Mouse (Mus musculus): Measurements from ENCODE around the gene Anapc10.
"Not testable (repeated sequence)": the region's sequence is repeated elsewhere in the genome, so short reads cannot be mapped to it uniquely, and the experiment has no call there.

The Anapc10 gene

GRCm38 (mm10) chr8:79711064-79711961, at the start of gene Anapc10, which contains the start of gene Abce1:
Gene Anapc10, plus strand, starts transcription at chr8:79711820.
Gene Abce1, minus strand, starts transcription at chr8:79711740.
- DNase-seq (ENCODE audit: low read depth, low spot score), result peak; percentile 100

DNA sequence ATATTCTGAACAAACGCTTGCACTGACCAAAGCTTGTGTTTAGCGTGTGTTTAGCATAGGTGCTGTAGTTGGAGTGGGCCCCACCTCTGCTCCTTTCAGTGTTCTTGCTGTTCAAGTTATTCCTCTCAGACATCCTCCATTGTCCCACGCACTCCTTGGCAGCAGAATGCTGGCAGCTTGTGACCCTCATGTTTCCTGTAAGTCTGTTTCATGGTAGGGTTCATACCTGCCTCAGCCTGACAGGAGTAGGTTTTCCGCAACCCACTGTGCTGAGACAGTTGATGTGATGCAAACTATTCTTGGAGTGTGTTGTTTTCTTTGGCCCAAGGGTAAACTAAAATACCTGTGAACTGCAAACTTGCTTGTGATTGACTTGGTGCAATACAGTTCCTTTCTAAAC, 35.2 kb upstream of the Anapc10 start:
- no peak for DNase-seq (ENCODE audit: low read depth, low spot score)

GRCm38 (mm10) chr8:79679005-79679404, 32.6 kb upstream of the Anapc10 start:
- DNase-seq (ENCODE audit: low read depth, low spot score), result no peak

GRCm38 (mm10) chr8:79680083-79680482, 31.5 kb upstream of the Anapc10 start:
- not testable (repeated sequence) for DNase-seq (ENCODE audit: low read depth, low spot score)

DNA sequence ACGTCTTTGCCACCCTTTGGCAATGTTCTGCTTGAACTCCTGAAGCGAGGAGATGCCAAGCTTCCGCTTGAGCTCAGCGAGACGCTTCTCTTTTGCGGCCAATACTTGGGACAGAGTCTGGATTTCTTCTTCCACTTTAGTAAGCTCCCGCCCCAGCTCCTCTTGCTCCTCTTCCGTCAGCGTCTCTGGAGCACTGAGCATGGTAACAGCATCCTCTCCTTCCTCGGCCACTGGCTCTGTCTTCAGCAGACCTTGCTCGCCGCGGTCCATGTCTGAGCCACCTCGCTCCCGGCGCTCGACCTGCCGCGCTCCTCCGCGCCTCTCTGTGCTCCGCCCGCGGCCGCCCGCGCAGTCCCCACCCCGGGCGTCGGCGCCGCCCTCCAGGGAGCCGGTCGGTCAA, 31.1 kb upstream of the Anapc10 start:
- peak; percentile 21 for DNase-seq (ENCODE audit: low read depth, low spot score)

DNA sequence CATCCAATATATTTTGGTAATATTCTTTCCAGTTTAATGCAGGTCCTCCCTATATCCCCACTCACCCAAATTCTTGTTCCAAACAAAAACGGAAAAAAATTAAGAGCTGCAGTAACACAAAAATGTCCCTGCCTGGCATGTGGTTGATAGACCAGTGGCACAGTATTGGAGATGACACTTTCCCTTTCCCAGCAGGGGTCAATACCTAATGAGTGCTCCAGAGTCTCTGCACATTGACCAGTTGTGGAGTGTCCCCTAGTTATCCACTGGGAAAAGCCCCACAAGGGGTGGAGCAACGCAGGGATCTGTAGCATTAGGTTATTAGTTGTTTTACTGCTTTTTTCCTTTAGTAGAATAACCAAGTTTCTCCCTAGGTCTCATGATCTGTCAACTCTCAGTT, 30.7 kb upstream of the Anapc10 start:
- no peak for DNase-seq (ENCODE audit: low read depth, low spot score)

GRCm38 (mm10) chr8:79685927-79686326, 25.7 kb upstream of the Anapc10 start:
- not testable (repeated sequence) for DNase-seq (ENCODE audit: low read depth, low spot score)

- DNase-seq (ENCODE audit: low read depth, low spot score), result no peak
These were observed 19.1 kb upstream of the Anapc10 start for GRCm38 (mm10) chr8:79692531-79692930.

DNA sequence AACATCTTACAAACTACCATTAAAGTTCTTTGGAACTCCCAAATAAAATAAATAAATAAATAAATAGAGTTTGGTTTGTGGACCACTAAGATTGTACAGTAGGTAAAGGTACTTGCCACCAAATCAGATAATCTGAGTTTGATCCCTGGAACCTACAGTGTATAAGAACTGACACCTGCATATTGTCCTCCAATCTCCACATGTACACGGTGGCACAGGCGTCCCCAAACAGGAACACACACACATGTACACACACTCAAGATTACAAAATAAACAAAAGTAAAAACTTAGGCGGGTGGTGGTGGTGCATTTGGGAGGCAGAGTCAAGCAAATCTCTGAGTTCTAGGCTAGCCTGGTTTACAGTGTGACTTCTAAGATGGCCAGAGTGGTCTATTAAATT, 4.9 kb upstream of the Anapc10 start:
- DNase-seq (ENCODE audit: low read depth, low spot score), result no peak

- DNase-seq (ENCODE audit: low read depth, low spot score), result no peak
These were observed 1.1 kb downstream of the Anapc10 start for GRCm38 (mm10) chr8:79712676-79713075.

GRCm38 (mm10) chr8:79721537-79721936, 9.9 kb downstream of the Anapc10 start:
- no peak for DNase-seq (ENCODE audit: low read depth, low spot score)

DNA sequence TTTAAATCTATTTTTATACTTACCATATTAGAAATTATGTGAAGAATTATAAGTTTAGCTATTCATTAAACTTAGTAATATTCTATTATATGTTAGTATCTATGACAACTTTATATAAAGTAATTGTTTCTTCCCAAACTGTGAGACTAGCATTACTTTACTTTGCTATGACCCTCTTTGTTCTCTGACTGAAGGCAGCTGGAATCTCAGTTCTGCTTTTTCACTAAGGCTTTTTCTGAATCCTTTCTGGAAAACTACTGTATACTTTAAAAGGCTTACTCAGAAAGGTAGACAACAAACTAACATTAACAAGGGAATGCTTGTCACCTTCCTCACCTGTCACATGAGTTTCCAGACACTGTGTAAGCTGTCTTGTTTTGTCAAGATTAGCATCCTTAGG, 11.7 kb downstream of the Anapc10 start:
- DNase-seq (ENCODE audit: low read depth, low spot score), result no peak

- peak; percentile 31 for DNase-seq (ENCODE audit: low read depth, low spot score)
These were observed 13.0 kb downstream of the Anapc10 start for GRCm38 (mm10) chr8:79724589-79724988.

DNA sequence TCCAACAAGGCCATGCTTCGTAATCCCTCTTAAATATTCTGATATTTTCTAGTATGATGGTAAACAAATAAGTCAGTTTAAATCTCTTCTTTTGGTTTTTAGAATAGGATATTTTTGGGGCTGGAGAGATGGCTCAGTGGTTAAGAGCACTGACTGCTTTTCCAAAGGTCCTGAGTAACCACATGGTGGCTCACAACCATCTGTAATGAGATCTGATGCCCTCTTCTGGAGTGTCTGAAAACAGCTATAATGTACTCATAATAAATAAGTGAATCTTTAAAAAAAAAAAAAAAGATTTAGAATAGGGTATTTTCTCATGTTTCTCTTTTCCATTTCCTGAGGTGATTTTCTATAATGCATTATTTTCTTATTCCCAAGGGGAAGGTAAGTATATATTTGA, 16.3 kb downstream of the Anapc10 start:
- no peak for DNase-seq (ENCODE audit: low read depth, low spot score)

DNA sequence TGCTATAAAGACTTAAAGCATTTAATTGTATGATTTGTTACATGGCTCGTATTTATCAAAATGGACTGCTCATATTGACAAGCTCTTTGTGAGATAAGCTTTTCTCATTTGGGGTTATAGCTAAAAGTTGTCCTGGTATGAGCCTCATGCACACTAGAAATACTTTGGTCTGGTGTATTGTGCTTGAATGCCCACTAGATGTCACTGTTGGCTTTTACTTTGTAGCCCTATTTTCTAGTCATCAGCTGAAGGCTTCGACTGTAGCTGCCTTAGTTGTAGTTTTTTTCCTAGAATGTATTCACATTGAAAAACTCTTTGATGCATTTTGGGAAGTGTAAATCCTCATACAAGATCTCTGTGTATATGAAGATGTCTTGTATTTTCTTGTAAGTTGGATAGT, 22.7 kb downstream of the Anapc10 start:
- peak; percentile 75 for DNase-seq (ENCODE audit: low read depth, low spot score)

DNA sequence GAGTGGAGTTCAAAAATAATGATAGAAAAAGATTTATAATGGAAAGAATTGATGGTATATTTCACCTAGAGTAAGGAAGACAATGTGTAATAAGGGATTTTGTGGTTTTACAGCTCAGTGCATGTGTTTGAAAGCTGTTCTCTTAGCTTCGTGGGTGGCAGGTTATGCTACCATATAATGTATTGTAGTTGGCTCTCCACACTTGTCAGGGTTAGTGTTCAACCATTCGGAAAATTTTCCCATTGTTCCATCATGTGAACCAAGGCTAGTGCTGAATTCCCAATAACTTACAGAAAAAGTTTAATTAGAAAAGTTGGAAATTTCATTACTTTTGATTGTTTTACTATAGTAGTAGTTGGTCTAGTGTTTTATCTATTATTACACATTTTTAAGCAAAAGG, 36.6 kb downstream of the Anapc10 start:
- DNase-seq (ENCODE audit: low read depth, low spot score), result no peak

GRCm38 (mm10) chr8:79748591-79748990, 37.0 kb downstream of the Anapc10 start:
- DNase-seq (ENCODE audit: low read depth, low spot score), result no peak

- no peak for DNase-seq (ENCODE audit: low read depth, low spot score)
These were observed 38.7 kb downstream of the Anapc10 start for GRCm38 (mm10) chr8:79750305-79750704.

- DNase-seq (ENCODE audit: low read depth, low spot score), result not testable (repeated sequence)
These were observed 83.3 kb downstream of the Anapc10 start for GRCm38 (mm10) chr8:79794873-79795272.

- DNase-seq (ENCODE audit: low read depth, low spot score), result no peak
These were observed 85.1 kb downstream of the Anapc10 start for GRCm38 (mm10) chr8:79796690-79797089.

DNA sequence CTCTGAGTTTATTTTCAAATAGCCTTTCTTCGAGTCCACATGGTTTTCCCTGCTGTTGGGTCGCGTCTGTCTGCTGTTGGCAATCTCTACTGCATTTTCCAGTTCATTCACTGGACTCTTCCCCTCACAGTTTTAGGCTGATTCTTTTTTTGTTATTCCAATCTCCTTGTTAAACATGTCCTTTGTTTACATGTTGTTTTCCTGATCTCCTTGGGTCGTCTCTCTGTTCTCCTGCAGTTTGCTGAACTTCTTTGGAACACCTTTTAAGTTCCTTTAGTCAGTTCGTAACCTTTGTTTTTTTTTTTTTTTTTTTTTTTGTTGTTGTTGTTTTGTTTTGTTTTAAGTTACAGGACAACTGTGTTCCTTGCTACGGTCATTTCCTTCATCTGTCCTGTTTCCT, 92.9 kb downstream of the Anapc10 start:
- DNase-seq (ENCODE audit: low read depth, low spot score), result no peak

DNA sequence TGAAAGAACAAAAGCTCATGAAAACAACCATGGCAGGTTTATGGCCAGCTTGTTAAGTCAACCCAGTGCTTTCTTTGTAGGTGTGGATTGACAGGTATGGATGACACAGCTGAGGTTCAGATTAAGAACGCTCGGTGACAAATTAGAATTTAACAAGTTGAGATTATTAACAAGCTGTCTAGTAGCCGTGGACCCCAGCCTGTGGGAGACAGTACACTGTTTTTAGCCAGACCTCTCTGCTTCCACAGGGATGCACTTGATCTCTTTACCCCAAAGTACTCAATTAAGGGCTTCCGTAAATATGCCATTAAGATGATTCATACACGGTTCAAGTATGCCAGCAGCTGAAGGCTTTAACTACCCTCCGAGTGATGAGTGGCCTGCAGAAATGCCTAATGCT, 95.4 kb downstream of the Anapc10 start:
- DNase-seq (ENCODE audit: low read depth, low spot score), result no peak

- no peak for DNase-seq (ENCODE audit: low read depth, low spot score)
These were observed 114.9 kb downstream of the Anapc10 start for GRCm38 (mm10) chr8:79826534-79826933.

Data from CD4-positive, CD25-positive, alpha-beta regulatory T cell, adult 2 months (primary cell).